Mouse (Mus musculus) CH12.LX (cell line): ENCODE data around the gene Fap. TPM values are rescaled to one million over a fixed set of nuclear protein-coding genes. Genes with fewer than 3 reads are reported as not detected.

ENCODE experiments used
- DNase-seq: peaks from one replicate; pipeline ENCODE4 v3.0.0-alpha.2; 2013; ENCODE audit errors: extremely low read depth
- H3K27ac ChIP-seq: 2 replicates; pipeline ENCODE4 v1.5.1; 2012; ENCODE audit warnings: low read depth, mild to moderate bottlenecking, control low read depth, moderate library complexity; ENCODE audit not compliant: insufficient read depth
- H3K27me3 ChIP-seq: replicated peaks from 2 replicates; pipeline ENCODE3; 2012; ENCODE audit warnings: inconsistent platforms
- H3K36me3 ChIP-seq, 2 experiments: replicated peaks in 1 of 2; 2 replicates each; pipeline versions ENCODE3 to v1.6.1; 2012; ENCODE audit warnings: inconsistent platforms in 1 of 2, low read length in 1 of 2, mild to moderate bottlenecking in 1 of 2, mixed read lengths in 1 of 2, moderate library complexity in 1 of 2; ENCODE audit not compliant: control insufficient read depth in 1 of 2, insufficient read depth in 1 of 2
- H3K4me1 ChIP-seq, 2 experiments: 2 replicates each; pipeline ENCODE4 v1.6.1; 2012; ENCODE audit warnings: inconsistent platforms in 1 of 2, moderate library complexity in 1 of 2; ENCODE audit not compliant: insufficient read depth in 2 of 2, control insufficient read depth in 1 of 2
- H3K4me2 ChIP-seq: 2 replicates; pipeline ENCODE4 v1.6.1; 2012; ENCODE audit warnings: low read depth, mild to moderate bottlenecking, control low read depth; ENCODE audit not compliant: poor library complexity, insufficient read depth, severe bottlenecking
- H3K4me3 ChIP-seq, 3 experiments: fragments of 150-350 bp in 1 of 3; sonication (generic) in 1 of 3; replicated peaks in 1 of 3; 2 replicates each; pipeline versions ENCODE3 to v1.5.1; 2011 to 2012; ENCODE audit warnings: low read depth in 2 of 3, low read length in 2 of 3, mild to moderate bottlenecking in 2 of 3, moderate library complexity in 2 of 3, control low read depth in 1 of 3, improper control_type of control experiment in 1 of 3, inconsistent platforms in 1 of 3, mixed read lengths in 1 of 3; ENCODE audit not compliant: poor library complexity in 1 of 3
- H3K79me2 ChIP-seq: replicated peaks from 2 replicates; pipeline ENCODE4 v1.6.1; 2012; ENCODE audit warnings: mild to moderate bottlenecking, moderate library complexity; ENCODE audit not compliant: control insufficient read depth, poor library complexity, insufficient read depth, severe bottlenecking; ENCODE audit errors: extremely low read depth
- H3K9ac ChIP-seq: 2 replicates; pipeline ENCODE4 v1.6.1; 2012; ENCODE audit warnings: low read depth, mild to moderate bottlenecking, control low read depth, moderate library complexity; ENCODE audit not compliant: insufficient read depth
- H3K9me3 ChIP-seq: replicated peaks from 2 replicates; pipeline ENCODE3; 2012; ENCODE audit warnings: low read length, inconsistent platforms, mixed read lengths
- BHLHE40 ChIP-seq: IDR thresholded peaks from 2 replicates; pipeline ENCODE4 v1.6.1; 2011; ENCODE audit warnings: mild to moderate bottlenecking, low read depth, low read length, improper control_type of control experiment
- CHD1 ChIP-seq: IDR thresholded peaks from 2 replicates; pipeline ENCODE4 v1.6.1; 2012; ENCODE audit warnings: low read depth, low read length, improper control_type of control experiment, inconsistent platforms
- CTCF ChIP-seq, 2 experiments: IDR thresholded peaks in 1 of 2; conservative IDR thresholded peaks in 1 of 2; 2 replicates each; pipeline ENCODE4 v1.5.1; 2011 to 2012; ENCODE audit warnings: low read depth in 2 of 2, low read length in 2 of 2, improper control_type of control experiment in 1 of 2, inconsistent platforms in 1 of 2, mild to moderate bottlenecking in 1 of 2, moderate library complexity in 1 of 2
- EP300 ChIP-seq: IDR thresholded peaks from 2 replicates; pipeline ENCODE4 v1.6.1; 2011; ENCODE audit warnings: low read length, improper control_type of control experiment
- ETS1 ChIP-seq: conservative IDR thresholded peaks from 2 replicates; pipeline ENCODE4 v1.6.1; 2012; ENCODE audit warnings: low read depth, mild to moderate bottlenecking, inconsistent platforms, low read length, improper control_type of control experiment, moderate library complexity
- JUN ChIP-seq: IDR thresholded peaks from 2 replicates; pipeline ENCODE4 v1.6.1; 2011; ENCODE audit warnings: low read depth, mild to moderate bottlenecking, low read length, improper control_type of control experiment, moderate library complexity; ENCODE audit not compliant: insufficient read depth
- KAT2A ChIP-seq: IDR thresholded peaks from 2 replicates; pipeline ENCODE4 v1.6.1; 2012; ENCODE audit warnings: low read length, improper control_type of control experiment, inconsistent platforms; ENCODE audit not compliant: insufficient replicate concordance
- MAFK ChIP-seq: IDR thresholded peaks from 2 replicates; pipeline ENCODE4 v1.6.1; 2011; ENCODE audit warnings: low read length, improper control_type of control experiment; ENCODE audit not compliant: insufficient replicate concordance
- MAX ChIP-seq: IDR thresholded peaks from 2 replicates; pipeline ENCODE4 v1.6.1; 2011; ENCODE audit warnings: low read length, improper control_type of control experiment
- MAZ ChIP-seq: IDR thresholded peaks from 2 replicates; pipeline ENCODE4 v1.6.1; 2012; ENCODE audit warnings: low read depth, mild to moderate bottlenecking, inconsistent platforms, low read length, improper control_type of control experiment, moderate library complexity
- MYC ChIP-seq: IDR thresholded peaks from 2 replicates; pipeline ENCODE4 v1.6.1; 2011; ENCODE audit warnings: low read depth, mild to moderate bottlenecking, improper control_type of control experiment, low read length
- NRF1 ChIP-seq: IDR thresholded peaks from 2 replicates; pipeline ENCODE4 v1.6.1; 2014; ENCODE audit warnings: low read depth, mild to moderate bottlenecking, inconsistent platforms, low read length, improper control_type of control experiment, moderate library complexity
- POLR2A ChIP-seq: IDR thresholded peaks from 2 replicates; pipeline ENCODE4 v1.6.1; 2011; ENCODE audit warnings: low read depth, mild to moderate bottlenecking, improper control_type of control experiment, low read length
- POLR2AphosphoS2 ChIP-seq: IDR thresholded peaks from 2 replicates; pipeline ENCODE4 v1.6.1; 2011; ENCODE audit warnings: low read depth, low read length, improper control_type of control experiment
- RAD21 ChIP-seq: IDR thresholded peaks from 2 replicates; pipeline ENCODE4 v1.6.1; 2011; ENCODE audit warnings: low read depth, mild to moderate bottlenecking, low read length, improper control_type of control experiment, moderate library complexity
- RCOR1 ChIP-seq: conservative IDR thresholded peaks from 2 replicates; pipeline ENCODE4 v1.6.1; 2012; ENCODE audit warnings: low read depth, mild to moderate bottlenecking, inconsistent platforms, low read length, improper control_type of control experiment
- SMC3 ChIP-seq: IDR thresholded peaks from 2 replicates; pipeline ENCODE4 v1.6.1; 2011; ENCODE audit warnings: low read depth, low read length, improper control_type of control experiment
- TBP ChIP-seq: conservative IDR thresholded peaks from 2 replicates; pipeline ENCODE4 v1.6.1; 2011; ENCODE audit warnings: low read depth, low read length, improper control_type of control experiment
- UBTF ChIP-seq: IDR thresholded peaks from 2 replicates; pipeline ENCODE4 v1.6.1; 2012; ENCODE audit warnings: low read depth, mild to moderate bottlenecking, inconsistent platforms, low read length, improper control_type of control experiment, moderate library complexity
- USF2 ChIP-seq: conservative IDR thresholded peaks from 2 replicates; pipeline ENCODE4 v1.6.1; 2011; ENCODE audit warnings: low read depth, low read length, improper control_type of control experiment
- ZKSCAN1 ChIP-seq: IDR thresholded peaks from 2 replicates; pipeline ENCODE4 v1.6.1; 2012; ENCODE audit warnings: low read depth, inconsistent platforms, low read length, improper control_type of control experiment, borderline replicate concordance
- dilution Hi-C: fragments of 300-500 bp; cut with MboI; formaldehyde crosslinking; loops from 2 replicates; pipeline ENCODE4 v1.14.3; 2020; ENCODE audit warnings: low sequenced_read_pairs; ENCODE audit not compliant: extremely low pct_unique_long_range_greater_than_20kb, extremely low pct_ligation_motif_present
- in situ Hi-C: fragments of 300-500 bp; cut with MboI; formaldehyde crosslinking; loops from 3 replicates; pipeline ENCODE4 v1.14.3; 2019; ENCODE audit warnings: low sequenced_read_pairs, low pct_ligation_motif_present, low pct_unique_long_range_greater_than_20kb, mixed read lengths
- polyA plus RNA-seq: library from polyadenylated mRNA; unstranded; fragments of >175 nt; gene quantifications from 2 replicates; pipeline ENCODE4 v1.2.1, GENCODE M21; 2012; ENCODE audit warnings: low read depth; ENCODE audit not compliant: insufficient read length
- total RNA-seq, 2 experiments: library from RNA; depleted of rRNA; stranded (reverse); fragments of 300-350 nt in 1 of 2; fragments of >200 nt in 1 of 2; gene quantifications; 2 replicates each; pipeline ENCODE4 v1.2.3; 2012 to 2014

Gene Fap
- total and polyA plus RNA-seq, 3 experiments, result 0.15 TPM; not detected in 2

GRCm38 (mm10) chr2:62502516-62502915 is 71.4 kb downstream of the Fap start:
- no peaks in the 10 kb centered on the region for H3K79me2 ChIP-seq
- no peak for TF ChIP-seq MAFK
- no peak for TF ChIP-seq CTCF (conservative IDR thresholded peaks at IDR 0.05 in 1 of 2, IDR thresholded peaks at IDR 0.05 in 1 of 2; ENCODE audit: low read depth in 2 of 2, low read length in 2 of 2)
- no peak for TF ChIP-seq ETS1
- no peak for TF ChIP-seq POLR2A
- TF ChIP-seq KAT2A, result no peak
- no peak for TF ChIP-seq NRF1
- no peak for TF ChIP-seq UBTF
- no peak for TF ChIP-seq SMC3
- no peak for TF ChIP-seq TBP
- TF ChIP-seq MAZ, result no peak
- in situ Hi-C loops, result no loop called here
- no peaks in the 10 kb centered on the region; a peak in 1 of 4 replicates for H3K4me1 ChIP-seq
- dilution Hi-C loops, result no loop called here
- no peak overlapping the region for H3K4me3 ChIP-seq
- H3K36me3 ChIP-seq, result no peaks in the 10 kb centered on the region
- no peak overlapping the region for H3K9ac ChIP-seq
- H3K27me3 ChIP-seq, result no peaks in the 10 kb centered on the region
- no peaks in the 10 kb centered on the region for H3K9me3 ChIP-seq
- no peak overlapping the region for H3K4me2 ChIP-seq
- H3K27ac ChIP-seq, result no peak overlapping the region
- no peak for DNase-seq

DNA sequence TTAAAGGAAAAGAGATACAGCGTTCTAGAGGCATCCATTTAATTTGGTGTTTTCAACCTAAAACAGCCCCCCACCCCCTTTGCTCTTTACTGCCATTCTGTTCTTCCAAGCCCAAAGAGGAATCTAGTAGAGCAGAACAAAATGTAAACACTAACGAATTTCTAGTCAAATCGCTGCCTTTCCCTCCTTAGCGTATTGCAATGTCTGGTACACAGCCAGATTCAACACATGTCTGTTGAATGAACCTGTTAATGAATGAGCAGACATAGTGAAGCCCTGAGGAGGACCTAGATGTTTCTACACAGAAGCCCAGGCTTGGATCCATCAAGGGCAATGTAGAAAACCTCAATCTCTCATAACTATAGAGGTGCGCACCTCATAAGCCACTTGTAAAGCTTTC is 75.1 kb downstream of the Fap start:
- dilution Hi-C loops, result no loop called here
- Histone ChIP-seq H3K27me3 (no peaks in the 10 kb centered on the region), H3K4me3 (no peak overlapping the region), H3K36me3 (no peaks in the 10 kb centered on the region), H3K9ac (no peak overlapping the region), H3K9me3 (no peaks in the 10 kb centered on the region), H3K27ac (no peak overlapping the region), H3K4me1 (no peaks in the 10 kb centered on the region; a peak in 1 of 4 replicates), H3K79me2 (no peaks in the 10 kb centered on the region), H3K4me2 (no peak overlapping the region)
- TF ChIP-seq MAX, result no peak
- no peak for TF ChIP-seq RAD21
- no peak for DNase-seq
- in situ Hi-C loops, result no loop called here

- Histone ChIP-seq H3K4me2 (no peak overlapping the region), H3K4me1 (no peaks in the 10 kb centered on the region; a peak in 1 of 4 replicates), H3K36me3 (no peaks in the 10 kb centered on the region), H3K79me2 (no peaks in the 10 kb centered on the region), H3K27ac (no peak overlapping the region), H3K9ac (no peak overlapping the region), H3K4me3 (no peak overlapping the region), H3K27me3 (no peaks in the 10 kb centered on the region), H3K9me3 (no peaks in the 10 kb centered on the region)
- no peak for DNase-seq
- TF ChIP-seq CHD1 (no peak), MAZ (no peak), JUN (no peak), MYC (no peak), POLR2AphosphoS2 (no peak), POLR2A (no peak), ETS1 (no peak), ZKSCAN1 (no peak), BHLHE40 (no peak), RCOR1 (no peak), USF2 (no peak), EP300 (no peak)
- in situ Hi-C loops (no loop called here), dilution Hi-C loops (no loop called here)
Measured at GRCm38 (mm10) chr2:62498086-62498485, 75.8 kb downstream of the Fap start.
